Mouse (Mus musculus): ENCODE data around the gene Rrnad1. TPM values are rescaled to one million over a fixed set of nuclear protein-coding genes. Genes with fewer than 3 reads are reported as not detected.

Rrnad1 gene
- polyA plus RNA-seq, 1 experiment from 2014 or later, result 16.9 TPM

DNA sequence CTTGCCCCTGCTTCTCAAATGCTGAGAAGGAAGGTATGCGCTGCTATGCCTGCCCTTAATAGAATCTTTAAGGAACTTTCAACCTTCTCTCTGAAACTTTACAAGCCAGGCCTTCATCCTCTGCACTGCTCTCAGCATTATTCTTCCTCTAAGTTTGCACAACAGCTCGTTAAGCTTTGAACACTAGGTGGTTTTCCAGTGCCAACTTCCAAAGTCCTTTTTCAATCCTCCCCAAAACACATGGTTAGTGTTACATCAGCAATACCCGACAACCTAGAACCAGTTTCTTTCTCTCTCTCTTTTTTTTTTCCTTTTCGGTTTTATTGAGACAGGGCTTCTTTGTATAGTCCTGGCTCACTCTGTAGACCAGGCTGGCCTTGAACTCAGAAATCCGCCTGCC lies 3.5 kb upstream of the Rrnad1 start:
- Histone ChIP-seq H3K4me1 (ENCODE audit: control insufficient read depth, insufficient read depth, low read length) (peaks cover 11% of the 10 kb centered on the region), H3K27ac (ENCODE audit: low read depth, low read length) (no peak overlapping the region), H3K4me3 (ENCODE audit: low read depth, low read length) (no peak overlapping the region), H3K4me2 (ENCODE audit: low read depth) (no peak overlapping the region), H3K36me3 (ENCODE audit: control insufficient read depth, insufficient read depth, low read length) (peaks cover 18% of the 10 kb centered on the region), H3K27me3 (ENCODE audit: control insufficient read depth, insufficient read depth, low read length) (no peaks in the 10 kb centered on the region), H3K9ac (ENCODE audit: low read length) (no peak overlapping the region), H3K9me3 (ENCODE audit: control insufficient read depth, low read length) (no peaks in the 10 kb centered on the region)
- ATAC-seq (ENCODE audit: insufficient read depth, low FRiP score, low TSS enrichment), result no peak
- DNase-seq (ENCODE audit: low spot score), result no peak
- 91% methylated on average over 5 of the region's 5 CpGs for WGBS

DNA sequence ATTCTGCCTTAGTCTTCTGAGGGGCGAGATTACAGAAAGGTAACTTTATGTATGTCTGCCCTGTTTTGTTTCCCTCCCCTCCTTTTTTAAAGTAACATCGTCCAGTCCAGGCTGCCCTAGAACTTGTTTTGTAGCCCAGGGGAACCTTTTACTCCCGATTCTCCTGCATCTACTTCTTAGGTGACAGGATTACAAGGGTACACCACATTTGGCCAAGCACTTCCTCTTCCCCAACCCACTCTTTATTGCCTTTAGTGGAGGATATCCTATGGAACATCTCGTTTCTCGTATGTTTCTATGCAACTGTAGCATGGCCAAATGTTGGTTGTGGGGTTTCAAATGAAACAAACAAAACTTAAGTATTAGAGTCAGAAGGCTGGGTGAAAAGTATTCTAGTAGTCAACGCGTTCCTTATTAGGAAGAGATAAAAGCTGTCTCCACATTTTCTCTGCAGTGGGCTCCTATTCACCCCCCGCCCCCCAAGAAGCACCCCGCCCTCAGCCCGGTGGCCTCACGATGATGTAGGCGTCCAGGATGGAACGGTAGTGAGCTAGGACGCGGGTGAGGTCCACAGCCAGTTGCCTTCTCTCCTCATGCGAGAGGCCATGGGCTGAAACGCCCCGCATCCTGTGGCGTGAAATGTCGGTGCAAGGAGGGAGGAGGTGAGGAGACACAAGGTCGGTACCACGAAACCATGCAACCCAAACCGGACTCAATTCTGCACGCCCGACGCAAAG lies 1.0 kb downstream of the Rrnad1 start:
- 9% methylated on average over 26 of the region's 26 CpGs for WGBS
- DNase-seq (ENCODE audit: low spot score) (no peak), ATAC-seq (ENCODE audit: insufficient read depth, low FRiP score, low TSS enrichment) (no peak; the same call in 1 of the 2 replicates)
- Histone ChIP-seq H3K4me2 (ENCODE audit: low read depth) (peak overlapping the region; percentile 74), H3K4me3 (ENCODE audit: low read depth, low read length) (peak overlapping the region; percentile 96), H3K27me3 (ENCODE audit: control insufficient read depth, insufficient read depth, low read length) (no peaks in the 10 kb centered on the region), H3K27ac (ENCODE audit: low read depth, low read length) (peak overlapping the region; percentile 44), H3K9me3 (ENCODE audit: control insufficient read depth, low read length) (no peaks in the 10 kb centered on the region), H3K9ac (ENCODE audit: low read length) (peak overlapping the region; percentile 84), H3K4me1 (ENCODE audit: control insufficient read depth, insufficient read depth, low read length) (peaks cover 13% of the 10 kb centered on the region), H3K36me3 (ENCODE audit: control insufficient read depth, insufficient read depth, low read length) (peaks cover 19% of the 10 kb centered on the region)

- WGBS, result 89% methylated on average over 5 of the region's 5 CpGs
- Histone ChIP-seq H3K27ac (ENCODE audit: low read depth, low read length) (no peak overlapping the region), H3K4me3 (ENCODE audit: low read depth, low read length) (no peak overlapping the region), H3K27me3 (ENCODE audit: control insufficient read depth, insufficient read depth, low read length) (no peaks in the 10 kb centered on the region), H3K9ac (ENCODE audit: low read length) (no peak overlapping the region), H3K9me3 (ENCODE audit: control insufficient read depth, low read length) (no peaks in the 10 kb centered on the region), H3K36me3 (ENCODE audit: control insufficient read depth, insufficient read depth, low read length) (peaks cover 25% of the 10 kb centered on the region), H3K4me1 (ENCODE audit: control insufficient read depth, insufficient read depth, low read length) (peaks cover 13% of the 10 kb centered on the region), H3K4me2 (ENCODE audit: low read depth) (no peak overlapping the region)
- ATAC-seq (ENCODE audit: insufficient read depth, low FRiP score, low TSS enrichment), result no peak
- DNase-seq (ENCODE audit: low spot score), result no peak
These were observed 3.1 kb downstream of the Rrnad1 start for GRCm38 (mm10) chr3:87927452-87927851.

- Histone ChIP-seq H3K9me3 (ENCODE audit: control insufficient read depth, low read length) (no peaks in the 10 kb centered on the region), H3K4me1 (ENCODE audit: control insufficient read depth, insufficient read depth, low read length) (peaks cover 9% of the 10 kb centered on the region), H3K27me3 (ENCODE audit: control insufficient read depth, insufficient read depth, low read length) (no peaks in the 10 kb centered on the region), H3K4me3 (ENCODE audit: low read depth, low read length) (no peak overlapping the region), H3K36me3 (ENCODE audit: control insufficient read depth, insufficient read depth, low read length) (peaks cover 21% of the 10 kb centered on the region), H3K9ac (ENCODE audit: low read length) (no peak overlapping the region), H3K27ac (ENCODE audit: low read depth, low read length) (no peak overlapping the region), H3K4me2 (ENCODE audit: low read depth) (no peak overlapping the region)
- ATAC-seq (ENCODE audit: insufficient read depth, low FRiP score, low TSS enrichment) (no peak), DNase-seq (ENCODE audit: low spot score) (no peak)
- 96% methylated on average over 7 of the region's 7 CpGs for WGBS
These were observed 5.5 kb downstream of the Rrnad1 start for GRCm38 (mm10) chr3:87924996-87925395.

DNA sequence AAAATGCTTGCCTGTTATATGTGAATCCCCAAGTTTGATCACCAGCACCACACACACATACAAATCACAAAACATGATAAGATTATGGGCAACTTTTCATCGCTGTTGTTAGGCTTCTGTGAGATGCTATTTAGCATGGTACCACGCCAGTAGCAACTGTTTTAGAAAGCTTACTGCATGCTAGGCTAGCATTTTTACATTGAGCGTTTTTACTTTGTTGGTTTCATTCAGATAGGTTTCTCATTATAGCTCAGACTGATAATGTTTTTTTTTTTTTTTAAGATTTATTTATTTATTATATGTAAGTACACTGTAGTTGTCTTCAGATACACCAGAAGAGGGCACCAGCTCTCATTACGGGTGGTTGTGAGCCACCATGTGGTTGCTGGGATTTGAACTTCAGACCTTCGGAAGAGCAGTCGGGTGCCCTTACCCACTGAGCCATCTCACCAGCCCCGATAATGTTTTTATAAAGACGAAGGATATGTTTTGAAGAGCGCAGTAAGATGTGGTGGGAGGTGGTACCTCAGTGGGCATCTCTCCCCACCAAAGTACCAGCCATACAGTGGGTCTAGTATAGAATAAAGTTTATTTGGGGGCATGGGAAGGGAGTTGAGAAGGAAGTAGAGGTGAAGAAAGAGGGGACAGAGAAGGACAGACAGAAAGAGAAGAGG lies 10.1 kb downstream of the Rrnad1 start:
- no peak for DNase-seq (ENCODE audit: low spot score)
- peak overlapping the region; percentile 49 for H3K4me3 ChIP-seq (ENCODE audit: low read depth, low read length)
- no peak overlapping the region for H3K9ac ChIP-seq (ENCODE audit: low read length)
- H3K27me3 ChIP-seq (ENCODE audit: control insufficient read depth, insufficient read depth, low read length), result no peaks in the 10 kb centered on the region
- H3K4me1 ChIP-seq (ENCODE audit: control insufficient read depth, insufficient read depth, low read length), result 0 out of 2 replicates have a peak, but pooled peaks cover 2% of the 10 kb centered on the region
- ATAC-seq (ENCODE audit: insufficient read depth, low FRiP score, low TSS enrichment), result no peak
- peak overlapping the region; percentile 62 for H3K4me2 ChIP-seq (ENCODE audit: low read depth)
- H3K9me3 ChIP-seq (ENCODE audit: control insufficient read depth, low read length), result no peaks in the 10 kb centered on the region
- WGBS, result 65% methylated on average over 9 of the region's 9 CpGs
- peaks cover 18% of the 10 kb centered on the region for H3K36me3 ChIP-seq (ENCODE audit: control insufficient read depth, insufficient read depth, low read length)
- no peak overlapping the region for H3K27ac ChIP-seq (ENCODE audit: low read depth, low read length)

DNA sequence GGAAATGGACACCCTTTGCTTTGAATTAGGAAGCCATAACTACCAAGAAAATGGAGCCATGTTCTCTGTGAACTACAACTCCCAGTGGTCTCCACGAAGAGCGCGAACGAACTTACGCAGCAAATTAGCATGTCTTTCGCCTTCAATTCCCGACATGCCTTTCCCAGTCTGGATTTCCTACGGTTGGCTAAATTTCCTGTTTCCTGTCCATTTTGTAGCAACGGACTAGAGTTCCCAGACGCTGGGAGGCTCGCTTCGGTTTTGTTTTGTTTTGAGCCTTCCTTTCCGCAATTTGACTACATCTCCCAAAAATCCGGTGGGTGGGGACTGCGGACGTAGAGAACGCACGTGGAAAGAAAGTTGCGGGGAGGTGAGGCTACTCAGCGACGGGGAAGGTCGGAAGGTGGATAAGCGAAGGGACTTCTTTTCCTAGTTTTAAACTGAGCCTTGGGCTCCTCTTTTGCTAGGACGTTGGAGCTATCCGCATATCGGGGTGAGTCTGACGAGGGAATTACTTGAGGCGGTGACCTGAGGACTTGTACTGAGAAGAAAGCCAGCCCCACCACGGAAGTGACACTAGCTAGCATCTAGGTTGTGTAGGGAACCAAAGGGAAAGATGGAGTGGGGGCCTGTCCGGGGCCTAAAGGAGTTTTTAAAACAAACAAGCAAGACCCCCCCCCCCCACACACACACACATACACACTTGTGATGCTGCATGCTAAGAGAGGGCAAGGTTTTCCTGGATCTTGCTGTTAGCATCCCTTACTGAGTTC lies 11.0 kb downstream of the Rrnad1 start, which contains the start of gene Mrpl24:
TSS of gene Mrpl24 (plus strand) at position 171 of the 773 bp plus-strand sequence.
- H3K4me2 ChIP-seq (ENCODE audit: low read depth), result peak within 1 kb of the TSS; percentile 62
- WGBS, result under 1% methylated on average over 30 of the region's 30 CpGs
- DNase-seq (ENCODE audit: low spot score) (peak; percentile 77), ATAC-seq (ENCODE audit: insufficient read depth, low FRiP score, low TSS enrichment) (peak; percentile 76)
- H3K4me3 ChIP-seq (ENCODE audit: low read depth, low read length), result peak within 1 kb of the TSS; percentile 49
- no peaks in the 10 kb centered on the region for H3K9me3 ChIP-seq (ENCODE audit: control insufficient read depth, low read length)
- H3K9ac ChIP-seq (ENCODE audit: low read length), result peak within 1 kb of the TSS; percentile 51
- H3K27ac ChIP-seq (ENCODE audit: low read depth, low read length), result no peak within 1 kb of the TSS
- H3K4me1 ChIP-seq (ENCODE audit: control insufficient read depth, insufficient read depth, low read length), result 0 out of 2 replicates have a peak, but pooled peaks cover 2% of the 10 kb centered on the region
- H3K36me3 ChIP-seq (ENCODE audit: control insufficient read depth, insufficient read depth, low read length), result peaks cover 16% of the 10 kb centered on the region
- H3K27me3 ChIP-seq (ENCODE audit: control insufficient read depth, insufficient read depth, low read length), result no peaks in the 10 kb centered on the region

GRCm38 (mm10) chr3:87918551-87918950 lies 12.0 kb downstream of the Rrnad1 start:
- ATAC-seq (ENCODE audit: insufficient read depth, low FRiP score, low TSS enrichment), result no peak
- WGBS, result 92% methylated on average over 1 of the region's 1 CpGs
- Histone ChIP-seq H3K4me1 (ENCODE audit: control insufficient read depth, insufficient read depth, low read length) (0 out of 2 replicates have a peak, but pooled peaks cover 2% of the 10 kb centered on the region), H3K4me2 (ENCODE audit: low read depth) (no peak overlapping the region), H3K36me3 (ENCODE audit: control insufficient read depth, insufficient read depth, low read length) (peaks cover 17% of the 10 kb centered on the region), H3K9me3 (ENCODE audit: control insufficient read depth, low read length) (no peaks in the 10 kb centered on the region), H3K27me3 (ENCODE audit: control insufficient read depth, insufficient read depth, low read length) (no peaks in the 10 kb centered on the region), H3K27ac (ENCODE audit: low read depth, low read length) (no peak overlapping the region), H3K4me3 (ENCODE audit: low read depth, low read length) (no peak overlapping the region), H3K9ac (ENCODE audit: low read length) (no peak overlapping the region)
- DNase-seq (ENCODE audit: low spot score), result no peak

GRCm38 (mm10) chr3:87916990-87917389 lies 13.5 kb downstream of the Rrnad1 start:
- Histone ChIP-seq H3K4me2 (ENCODE audit: low read depth) (no peak overlapping the region), H3K27me3 (ENCODE audit: control insufficient read depth, insufficient read depth, low read length) (no peaks in the 10 kb centered on the region), H3K4me3 (ENCODE audit: low read depth, low read length) (no peak overlapping the region), H3K9ac (ENCODE audit: low read length) (no peak overlapping the region), H3K27ac (ENCODE audit: low read depth, low read length) (no peak overlapping the region), H3K9me3 (ENCODE audit: control insufficient read depth, low read length) (no peaks in the 10 kb centered on the region), H3K4me1 (ENCODE audit: control insufficient read depth, insufficient read depth, low read length) (0 out of 2 replicates have a peak, but pooled peaks cover 2% of the 10 kb centered on the region), H3K36me3 (ENCODE audit: control insufficient read depth, insufficient read depth, low read length) (peaks cover 12% of the 10 kb centered on the region)
- WGBS, result 88% methylated on average over 1 of the region's 1 CpGs
- no peak for DNase-seq (ENCODE audit: low spot score)
- ATAC-seq (ENCODE audit: insufficient read depth, low FRiP score, low TSS enrichment), result no peak

Measured in neural tube, embryonic 11.5 days (tissue).